Mouse (Mus musculus) stomach, embryonic 15.5 days (tissue): Measurements from ENCODE around the gene Mib2. TPM values are rescaled to one million over a fixed set of nuclear protein-coding genes. Genes with fewer than 3 reads are reported as not detected.
"Not testable (repeated sequence)": the region's sequence is repeated elsewhere in the genome, so short reads cannot be mapped to it uniquely, and the experiment has no call there.

Source experiments
- ATAC-seq: fragments of 200-750 bp; cut with Nextera tagmentation; 2 replicates; pipeline ENCODE4 v1.8.0; 2017; ENCODE audit warnings: low read depth, moderate number of reproducible peaks, moderate TSS enrichment; ENCODE audit not compliant: insufficient read depth, low FRiP score
- H3K27ac ChIP-seq: fragments of 300-500 bp; sonication (generic); 2 replicates; pipeline ENCODE4 v1.5.1; 2015; ENCODE audit warnings: mild to moderate bottlenecking, inconsistent platforms
- H3K27me3 ChIP-seq: fragments of 300-500 bp; sonication (generic); replicated peaks from 2 replicates; pipeline ENCODE4 v1.6.1; 2015; ENCODE audit warnings: inconsistent platforms
- H3K36me3 ChIP-seq: fragments of 300-500 bp; sonication (generic); 2 replicates; pipeline ENCODE4 v1.6.1; 2015; ENCODE audit warnings: inconsistent platforms
- H3K4me1 ChIP-seq: fragments of 300-500 bp; sonication (generic); 2 replicates; pipeline ENCODE4 v1.6.1; 2015; ENCODE audit warnings: inconsistent platforms
- H3K4me2 ChIP-seq: fragments of 300-500 bp; sonication (generic); 2 replicates; pipeline ENCODE4 v1.6.1; 2015; ENCODE audit warnings: mild to moderate bottlenecking, inconsistent platforms
- H3K4me3 ChIP-seq: fragments of 300-500 bp; sonication (generic); replicated peaks from 2 replicates; pipeline ENCODE4 v1.5.1; 2015; ENCODE audit warnings: inconsistent platforms
- H3K9ac ChIP-seq: fragments of 300-500 bp; sonication (generic); 2 replicates; pipeline ENCODE4 v1.6.1; 2015; ENCODE audit warnings: inconsistent platforms
- H3K9me3 ChIP-seq: fragments of 300-500 bp; sonication (generic); 2 replicates; pipeline ENCODE4 v1.6.1; 2016; ENCODE audit warnings: inconsistent platforms
- WGBS: fragments of 180-500 bp; shearing (Covaris S2); methylation state at CpG from one replicate; pipeline ENCODE4 v1.1.7; 2015; 5-methylcytosine and 5-hydroxymethylcytosine counted together
- polyA plus RNA-seq: library from polyadenylated mRNA; unstranded; fragments of >200 nt; fragmentation: Nextera tagmentation; extraction: Ambion mirVana; gene quantifications from 2 replicates; pipeline ENCODE4 v1.2.1, GENCODE M21; 2015

The Mib2 gene
- polyA plus RNA-seq, 1 experiment from 2014 or later = 24.1 TPM

DNA sequence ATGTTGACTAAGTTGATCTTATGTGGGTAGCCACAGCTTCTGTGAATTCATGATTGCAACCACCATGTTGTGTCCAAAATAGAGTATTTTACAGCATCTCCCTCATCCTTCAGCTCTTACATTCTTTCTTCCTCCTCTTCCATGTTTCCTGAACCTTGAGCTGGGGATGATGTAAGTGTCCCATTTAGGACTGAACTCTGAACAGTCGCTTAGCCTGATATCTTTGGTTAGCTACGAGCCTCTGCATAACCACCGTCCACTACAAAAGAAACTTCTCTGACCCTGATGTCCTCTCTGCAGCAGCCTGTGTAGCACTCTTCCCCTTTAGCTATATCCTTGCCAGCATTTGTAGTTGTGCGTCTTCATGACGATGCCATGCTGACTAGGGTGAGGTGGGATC is 23.3 kb downstream of the Mib2 start:
- Histone ChIP-seq H3K36me3 (peaks cover 69% of the 10 kb centered on the region), H3K27ac (no peak overlapping the region)

DNA sequence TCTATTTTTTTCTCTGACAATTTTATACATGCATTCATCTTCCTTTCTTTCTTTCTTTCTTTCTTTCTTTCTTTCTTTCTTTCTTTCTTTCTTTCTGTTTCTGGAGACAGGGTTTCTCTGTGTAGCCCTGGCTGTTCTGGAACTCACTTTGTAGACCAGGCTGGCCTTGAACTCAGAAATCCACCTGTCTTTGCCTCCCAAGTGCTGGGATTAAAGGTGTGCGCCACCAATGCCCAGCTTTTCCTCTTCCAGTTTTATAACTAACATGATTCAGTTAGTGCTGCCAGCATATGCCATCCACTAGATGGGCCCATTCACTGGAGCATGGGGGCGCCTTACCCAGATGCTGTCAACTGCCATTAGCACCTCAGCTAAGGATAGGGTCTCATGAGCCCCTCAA is 23.7 kb downstream of the Mib2 start, which contains the start of gene Gm10563:
Gene Gm10563, minus strand, starts transcription at position 101 of the 400 bp plus-strand sequence.
- not testable (repeated sequence) for H3K4me2 ChIP-seq, H3K4me3 ChIP-seq, ATAC-seq, H3K27ac ChIP-seq, H3K4me1 ChIP-seq, H3K27me3 ChIP-seq, H3K9me3 ChIP-seq, H3K9ac ChIP-seq
- 89% methylated on average over 2 of the region's 2 CpGs for WGBS
- peaks cover 69% of the 10 kb centered on the region for H3K36me3 ChIP-seq

More for the DNA sequence above, 23.3 kb downstream of the Mib2 start:
- WGBS = 89% methylated on average over 5 of the region's 5 CpGs
- Histone ChIP-seq H3K9ac (no peak overlapping the region), H3K27me3 (no peaks in the 10 kb centered on the region), H3K4me1 (no peaks in the 10 kb centered on the region), H3K4me3 (no peak overlapping the region), H3K9me3 (no peaks in the 10 kb centered on the region), H3K4me2 (no peak overlapping the region)
- no peak for ATAC-seq

DNA sequence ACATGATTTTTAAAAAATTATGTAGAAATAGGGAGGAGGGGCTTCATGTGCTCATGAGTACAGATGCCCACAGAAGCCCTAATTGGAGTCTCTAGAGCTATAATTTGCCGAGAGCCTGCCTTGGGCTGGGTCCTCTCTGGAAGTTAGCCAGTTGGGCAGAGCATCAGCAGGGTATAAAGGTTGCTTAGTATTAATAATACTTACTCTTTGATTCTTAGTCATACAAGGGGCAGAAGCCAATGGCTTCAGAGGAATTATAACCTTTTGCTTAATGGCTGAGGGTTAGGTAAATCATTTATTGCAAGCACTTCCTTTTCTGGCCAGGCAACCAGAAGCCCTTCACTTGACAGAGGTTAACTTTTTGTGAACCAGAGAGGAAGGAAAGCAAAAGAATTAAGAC is 25.5 kb downstream of the Mib2 start:
- peaks cover 64% of the 10 kb centered on the region for H3K36me3 ChIP-seq

DNA sequence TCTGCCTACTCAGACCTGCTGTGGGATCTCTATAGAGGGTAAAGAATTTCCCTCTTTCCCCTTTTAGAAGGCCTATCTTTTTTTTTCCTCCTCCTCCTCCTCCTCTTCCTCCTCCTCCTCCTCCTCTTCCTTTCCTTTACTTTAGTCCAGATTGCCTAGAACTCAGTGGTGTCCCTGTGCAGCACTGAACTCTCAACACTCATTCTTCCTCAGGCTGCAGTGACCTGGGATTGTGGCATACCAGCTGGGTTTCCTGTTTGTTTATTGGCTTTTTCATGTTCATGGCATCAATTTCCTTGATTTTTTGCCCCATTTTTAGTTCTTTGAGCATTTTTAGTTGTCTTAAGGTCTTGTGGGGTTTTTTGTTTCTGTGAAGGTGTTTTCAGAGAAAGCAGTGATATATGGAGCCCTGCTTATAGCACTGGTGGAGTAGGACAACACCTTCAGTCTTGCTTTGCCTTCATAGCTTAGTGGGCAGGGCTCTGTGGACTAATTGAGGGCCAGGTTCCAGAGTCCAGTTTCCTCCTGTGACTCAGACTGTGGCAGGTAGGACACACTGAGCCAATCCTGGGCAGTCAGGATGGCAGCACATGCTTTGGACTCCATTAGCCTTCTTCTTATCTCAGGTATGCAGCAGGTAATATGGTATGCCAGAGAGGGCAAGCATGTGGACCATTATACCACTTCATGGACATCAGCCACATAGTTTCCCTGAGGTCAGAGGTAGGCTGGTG is 33.1 kb downstream of the Mib2 start:
- Histone ChIP-seq H3K9ac (no peak overlapping the region), H3K27me3 (no peaks in the 10 kb centered on the region), H3K27ac (no peak overlapping the region), H3K9me3 (no peaks in the 10 kb centered on the region), H3K36me3 (peaks cover 54% of the 10 kb centered on the region), H3K4me3 (no peak overlapping the region), H3K4me1 (no peaks in the 10 kb centered on the region), H3K4me2 (no peak overlapping the region)
- no peak; the same call in 1 of the 2 replicates for ATAC-seq

More for the DNA sequence above, 25.5 kb downstream of the Mib2 start:
- no peak overlapping the region for H3K4me3 ChIP-seq
- H3K9ac ChIP-seq = no peak overlapping the region
- WGBS = 78% methylated on average over 1 of the region's 1 CpGs
- no peak overlapping the region for H3K4me2 ChIP-seq
- no peaks in the 10 kb centered on the region for H3K9me3 ChIP-seq
- no peak for ATAC-seq
- no peaks in the 10 kb centered on the region for H3K4me1 ChIP-seq
- H3K27ac ChIP-seq = no peak overlapping the region
- no peaks in the 10 kb centered on the region for H3K27me3 ChIP-seq

DNA sequence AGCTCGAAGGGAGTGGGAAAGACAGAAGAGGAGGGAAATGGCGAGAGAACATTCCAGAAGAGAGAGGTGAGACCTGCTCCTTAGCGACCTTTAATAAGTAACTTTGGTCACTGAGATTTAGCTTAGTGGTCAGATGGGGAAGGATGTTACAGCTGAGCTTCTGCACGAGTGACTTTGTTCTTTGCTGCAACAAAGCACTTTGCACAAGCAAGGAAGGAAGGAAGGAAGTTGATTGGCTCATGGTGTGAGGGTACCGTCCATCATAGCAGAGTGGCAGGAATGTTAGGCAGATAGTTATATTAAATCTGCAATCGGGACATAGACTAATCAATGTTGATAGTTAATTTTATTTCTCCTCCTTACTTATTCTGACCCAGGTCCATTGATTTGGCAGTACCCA is 38.7 kb downstream of the Mib2 start:
- WGBS = 80% methylated on average over 6 of the region's 6 CpGs
- H3K4me1 ChIP-seq = no peaks in the 10 kb centered on the region
- no peak overlapping the region for H3K27ac ChIP-seq
- no peak overlapping the region for H3K9ac ChIP-seq
- no peaks in the 10 kb centered on the region for H3K27me3 ChIP-seq
- H3K36me3 ChIP-seq = peaks cover 41% of the 10 kb centered on the region
- ATAC-seq = no peak
- H3K4me2 ChIP-seq = no peak overlapping the region
- no peak overlapping the region for H3K4me3 ChIP-seq
- H3K9me3 ChIP-seq = no peaks in the 10 kb centered on the region

DNA sequence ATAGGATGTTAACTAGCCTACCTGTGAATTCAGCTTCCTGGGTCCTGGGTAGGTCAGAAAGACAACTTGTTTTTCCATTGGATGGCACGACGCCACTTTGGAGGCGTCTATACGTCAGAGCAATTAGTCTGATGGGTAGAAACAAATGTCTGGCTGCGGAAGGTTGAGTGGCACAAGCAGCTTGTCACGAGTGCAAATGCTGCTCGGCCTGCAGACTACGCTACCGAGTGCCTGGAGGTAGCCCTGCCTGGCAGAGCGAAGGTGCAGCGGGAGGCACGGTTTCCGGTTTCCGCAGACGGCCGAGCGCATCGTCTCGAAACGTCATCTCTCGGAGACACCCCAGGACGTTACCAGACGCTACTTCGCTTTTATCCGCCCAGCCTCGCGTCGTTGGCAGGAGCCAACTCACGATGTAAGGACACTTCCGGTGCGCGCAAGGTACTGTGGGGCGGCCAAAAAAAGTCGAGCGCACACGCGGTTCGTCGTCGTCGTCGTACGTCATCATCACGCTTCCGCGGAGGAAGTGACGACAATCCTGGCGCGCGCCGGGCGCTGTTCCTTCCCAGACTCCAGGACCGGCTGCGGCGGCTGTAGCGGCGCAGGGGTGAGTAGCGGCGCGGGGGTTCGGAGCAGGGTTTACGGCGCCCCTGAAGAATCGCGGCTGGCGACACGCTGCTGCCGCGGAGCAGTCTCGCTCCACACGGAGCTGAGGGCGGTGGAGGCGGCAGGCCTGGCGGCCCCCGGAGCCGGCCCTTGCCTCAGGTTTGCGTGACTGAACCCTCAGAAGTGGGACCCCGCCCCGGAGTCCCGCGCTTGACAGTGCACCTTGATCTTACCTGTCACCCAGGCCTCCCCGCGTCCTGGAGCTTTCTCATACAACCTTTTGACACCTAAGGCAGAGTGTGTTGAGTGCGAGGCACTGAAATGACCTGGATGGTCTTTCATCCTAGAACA is 44.4 kb downstream of the Mib2 start, which contains the start of gene Cdk11b:
Gene Cdk11b, plus strand, starts transcription at position 517 of the 954 bp plus-strand sequence.
- ATAC-seq = peak; percentile 100
- WGBS = under 1% methylated on average over 84 of the region's 84 CpGs
- peak within 1 kb of the TSS; percentile 94 for H3K9ac ChIP-seq

DNA sequence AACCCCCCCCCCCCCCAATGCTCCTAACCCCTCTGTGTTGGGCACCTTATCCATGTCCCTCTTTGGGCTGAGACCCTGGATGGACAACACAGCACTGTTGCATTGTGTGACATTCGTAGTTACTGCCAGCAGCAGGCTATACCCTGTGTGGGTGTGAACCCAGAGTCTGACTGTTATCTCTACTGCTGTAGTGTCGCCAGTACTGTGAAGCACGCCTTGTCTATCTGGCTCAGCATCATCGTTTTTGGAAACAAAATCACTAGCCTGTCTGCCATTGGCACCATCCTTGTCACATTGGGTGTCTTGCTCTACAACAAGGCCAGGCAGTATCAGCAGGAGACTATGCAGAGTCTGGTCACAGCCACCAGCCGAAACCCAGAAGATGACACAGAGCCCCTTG is 50.7 kb downstream of the Mib2 start:
- Histone ChIP-seq H3K27ac (no peak overlapping the region), H3K4me2 (no peak overlapping the region), H3K4me3 (no peak overlapping the region), H3K27me3 (no peaks in the 10 kb centered on the region), H3K4me1 (no peaks in the 10 kb centered on the region), H3K9ac (no peak overlapping the region), H3K36me3 (peaks cover 44% of the 10 kb centered on the region), H3K9me3 (no peaks in the 10 kb centered on the region)
- WGBS = 86% methylated on average over 5 of the region's 5 CpGs
- ATAC-seq = no peak

More for the DNA sequence above, 44.4 kb downstream of the Mib2 start, which contains the start of gene Cdk11b:
- H3K4me2 ChIP-seq = peak within 1 kb of the TSS; percentile 76
- H3K27ac ChIP-seq = peak within 1 kb of the TSS; percentile 91
- 0 out of 2 replicates have a peak, but pooled peaks cover 4% of the 10 kb centered on the region for H3K4me1 ChIP-seq
- peak within 1 kb of the TSS; percentile 100 for H3K4me3 ChIP-seq
- no peaks in the 10 kb centered on the region for H3K27me3 ChIP-seq
- H3K36me3 ChIP-seq = peaks cover 11% of the 10 kb centered on the region
- H3K9me3 ChIP-seq = no peaks in the 10 kb centered on the region

DNA sequence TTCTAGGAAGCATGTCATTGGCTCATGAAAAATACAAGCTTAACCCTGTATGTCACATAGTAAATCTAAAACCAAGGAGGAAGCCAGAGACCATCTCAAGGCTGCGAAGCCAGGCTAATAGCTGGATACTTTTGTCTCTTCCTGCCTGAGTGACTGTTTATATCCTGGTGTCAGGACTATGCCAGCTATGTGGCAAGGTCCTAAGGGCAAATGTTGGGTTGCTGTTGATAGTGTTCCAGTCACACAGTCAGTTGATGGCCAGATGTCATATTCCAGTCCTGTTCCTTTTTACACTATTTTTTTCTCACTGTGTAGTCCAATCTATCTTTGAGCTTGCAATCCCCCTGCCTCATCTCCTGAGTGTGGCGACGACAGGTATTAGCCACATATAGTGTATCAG is 55.7 kb downstream of the Mib2 start:
- ATAC-seq = no peak
- Histone ChIP-seq H3K4me2 (no peak overlapping the region), H3K9ac (no peak overlapping the region), H3K27me3 (no peaks in the 10 kb centered on the region), H3K36me3 (peaks cover 66% of the 10 kb centered on the region), H3K9me3 (no peaks in the 10 kb centered on the region), H3K27ac (no peak overlapping the region), H3K4me1 (no peaks in the 10 kb centered on the region), H3K4me3 (no peak overlapping the region)
- WGBS = 89% methylated on average over 3 of the region's 3 CpGs

DNA sequence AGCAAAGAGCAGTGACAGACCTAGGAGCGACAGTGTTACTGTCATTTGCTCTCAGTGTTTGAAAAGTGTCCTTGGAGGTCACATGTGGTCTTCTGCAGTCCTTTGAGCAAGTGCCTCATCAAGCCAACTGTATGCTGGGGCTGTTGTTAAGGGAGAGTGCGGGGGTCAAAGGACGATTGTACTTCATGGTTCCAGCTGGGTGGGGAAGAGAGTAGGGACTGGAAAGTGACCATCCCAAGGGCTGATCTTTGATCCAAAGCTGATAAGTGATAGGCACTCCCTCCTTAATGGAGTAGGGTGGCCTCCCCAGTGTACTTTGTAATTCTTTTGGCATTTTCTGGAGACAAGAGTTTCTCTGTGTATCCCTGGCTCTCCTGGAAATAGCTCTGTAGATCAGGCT is 57.1 kb downstream of the Mib2 start:
- Histone ChIP-seq H3K27ac (no peak overlapping the region), H3K36me3 (peaks cover 52% of the 10 kb centered on the region), H3K4me3 (no peak overlapping the region), H3K27me3 (no peaks in the 10 kb centered on the region), H3K4me2 (no peak overlapping the region), H3K9me3 (no peaks in the 10 kb centered on the region), H3K9ac (no peak overlapping the region), H3K4me1 (no peaks in the 10 kb centered on the region)
- 92% methylated on average over 3 of the region's 3 CpGs for WGBS
- ATAC-seq = no peak

DNA sequence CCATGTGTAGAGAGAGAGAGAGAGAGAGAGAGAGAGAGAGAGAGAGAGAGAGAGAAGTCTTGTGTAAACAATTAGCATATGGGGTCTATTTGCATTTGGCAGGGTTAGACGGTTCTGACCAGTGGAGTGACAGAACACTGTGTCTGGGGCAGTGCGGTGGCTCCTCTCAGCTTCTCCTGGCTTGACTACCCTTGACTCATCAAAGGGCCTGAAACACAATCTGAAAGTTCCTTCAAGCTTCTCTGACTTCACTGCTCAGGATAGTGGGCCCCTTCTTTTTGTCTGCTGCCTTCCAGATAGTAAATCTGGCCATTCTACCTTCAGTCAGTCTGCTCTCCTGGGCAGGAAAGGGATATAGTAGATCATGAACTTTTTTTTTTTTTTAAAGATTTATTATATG is 62.2 kb downstream of the Mib2 start:
- Histone ChIP-seq H3K4me3 (no peak overlapping the region), H3K36me3 (peaks cover 22% of the 10 kb centered on the region), H3K9me3 (no peaks in the 10 kb centered on the region), H3K9ac (no peak overlapping the region), H3K27me3 (no peaks in the 10 kb centered on the region), H3K4me2 (no peak overlapping the region), H3K4me1 (peaks cover 5% of the 10 kb centered on the region; the same call in 1 of the 2 replicates), H3K27ac (no peak overlapping the region)
- ATAC-seq = no peak
- 70% methylated on average over 2 of the region's 2 CpGs for WGBS

DNA sequence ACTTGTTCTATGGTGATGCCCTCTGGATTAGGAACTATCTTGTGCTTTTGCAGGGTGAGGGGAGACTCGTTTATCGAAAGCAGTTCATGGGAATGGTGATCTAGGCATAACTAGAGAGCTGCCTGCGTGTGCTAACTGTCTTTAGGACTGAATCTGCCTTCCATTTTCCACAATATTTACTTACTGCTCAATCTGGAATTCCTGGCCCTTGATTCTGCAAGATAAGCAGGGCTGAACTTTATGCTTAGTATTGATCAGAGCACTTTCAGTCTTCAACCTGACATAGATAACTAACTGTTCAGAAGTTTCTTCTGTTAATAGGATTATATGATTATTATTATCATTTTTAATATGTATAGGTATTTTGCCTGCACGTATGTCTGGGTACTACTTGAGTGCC is 63.9 kb downstream of the Mib2 start:
- no peak overlapping the region for H3K4me3 ChIP-seq
- H3K27ac ChIP-seq = no peak overlapping the region
- WGBS = 81% methylated on average over 4 of the region's 4 CpGs
- ATAC-seq = no peak
- no peaks in the 10 kb centered on the region for H3K27me3 ChIP-seq
- H3K9ac ChIP-seq = no peak overlapping the region
- H3K9me3 ChIP-seq = no peaks in the 10 kb centered on the region
- peaks cover 10% of the 10 kb centered on the region; the same call in 1 of the 2 replicates for H3K36me3 ChIP-seq
- peaks cover 5% of the 10 kb centered on the region; the same call in 1 of the 2 replicates for H3K4me1 ChIP-seq
- no peak overlapping the region for H3K4me2 ChIP-seq
